Comparison of ENCODE assay signal across 9 mouse cellular contexts in genomic region chr11:78397397-78397796, GRCm38 (mm10). TPM values are rescaled to one million over a fixed set of nuclear protein-coding genes. Genes with fewer than 3 reads are reported as not detected.
DNase-seq lines count a peak whose midpoint lies in the region; ATAC-seq lines count a peak whose summit lies in the region.
"Had no signal": no experiment of that assay in that cellular context is flagged by ENCODE, and none has a peak within 500 bp of the region (broad histone marks: within the 10 kb centered on the region; RNA-seq: fewer than 3 reads in every experiment).

No protein-coding gene starts in this region.

- H3K27ac ChIP-seq in heart, embryonic 14.5 days (replicated peaks in 1 of 2; ENCODE audit: control insufficient read depth in 1 of 2, insufficient read depth in 1 of 2, low read depth in 2 of 2, low read length in 2 of 2): no peak overlapping the region
- H3K27ac ChIP-seq in lung, embryonic 16.5 days (ENCODE audit: low read length): peak overlapping the region; percentile 26

- no peak overlapping the region for H3K9ac ChIP-seq in heart, embryonic 14.5 days (ENCODE audit: low read length)
- H3K9ac ChIP-seq in lung, embryonic 16.5 days (ENCODE audit: low read length): peak overlapping the region; percentile 38

- no peak overlapping the region for H3K4me3 ChIP-seq in heart, embryonic 14.5 days (ENCODE audit: control insufficient read depth in 1 of 2, insufficient read depth in 1 of 2, low read depth in 1 of 2, low read length in 2 of 2)
- H3K4me3 ChIP-seq in lung, embryonic 16.5 days (ENCODE audit: low read length): no peak overlapping the region

- no peak for ATAC-seq in heart, embryonic 14.5 days (ENCODE audit: insufficient number of reproducible peaks, insufficient read depth, low FRiP score, low read depth)
- ATAC-seq in lung, embryonic 16.5 days (ENCODE audit: low read depth): peak; percentile 55; the same call in 1 of the 2 replicates

- no peaks in the 10 kb centered on the region for H3K9me3 ChIP-seq in heart, embryonic 14.5 days (ENCODE audit: control insufficient read depth, low read length)
- H3K9me3 ChIP-seq in lung, embryonic 16.5 days (ENCODE audit: control insufficient read depth, low read length): no peaks in the 10 kb centered on the region

- peak overlapping the region; percentile 32; the same call in 1 of the 2 replicates for H3K4me2 ChIP-seq in heart, embryonic 14.5 days (ENCODE audit: low read length)
- H3K4me2 ChIP-seq in lung, embryonic 16.5 days (ENCODE audit: low read depth, low read length): peak overlapping the region; percentile 31; the same call in 1 of the 2 replicates

- DNase-seq in B cell, adult 2 months: peak; percentile 75 to 76
- peak; percentile 66 for DNase-seq in adrenal gland, adult 18-20 months (ENCODE audit: low spot score in 2 of 2)
- DNase-seq in embryo, embryonic 9.5 days (ENCODE audit: extremely low spot score): peak; percentile 79
- peak; percentile 86 for DNase-seq in kidney, postnatal 10 days
- peak; percentile 55 for DNase-seq in ovary, postnatal 14 days (ENCODE audit: low spot score)
- peak; percentile 82 for DNase-seq in thymus, postnatal 14 days

- no peaks in the 10 kb centered on the region for H3K4me1 ChIP-seq in heart, embryonic 14.5 days (ENCODE audit: control insufficient read depth in 2 of 2, insufficient read depth in 2 of 2, low read length in 2 of 2)
- H3K4me1 ChIP-seq in lung, embryonic 16.5 days (replicated peaks; ENCODE audit: control insufficient read depth, insufficient read depth, low read length): no peaks in the 10 kb centered on the region; the same call in 1 of the 2 replicates

- no peaks in the 10 kb centered on the region for H3K36me3 ChIP-seq in heart, embryonic 14.5 days (ENCODE audit: control insufficient read depth, insufficient read depth, low read length)
- H3K36me3 ChIP-seq in lung, embryonic 16.5 days (ENCODE audit: control insufficient read depth, insufficient read depth, low read length): no peaks in the 10 kb centered on the region

- WGBS in heart, embryonic 14.5 days: 10% methylated on average over 18 of the region's 18 CpGs
- WGBS in lung, embryonic 16.5 days: 9% methylated on average over 18 of the region's 18 CpGs

- peaks cover 4% of the 10 kb centered on the region; the same call in 1 of the 2 replicates for H3K27me3 ChIP-seq in heart, embryonic 14.5 days (ENCODE audit: control insufficient read depth, insufficient read depth, low read length)
- H3K27me3 ChIP-seq in lung, embryonic 16.5 days (ENCODE audit: control insufficient read depth, insufficient read depth, low read depth, low read length): no peaks in the 10 kb centered on the region

RNA-seq across cellular contexts. Expression of gene Foxn1, which starts 11.0 kb away (rescaled TPM):
- under 1 TPM; 0.19 to 0.20 TPM for total RNA-seq in adrenal gland, adult 18-20 months (2021)
- polyA plus RNA-seq in heart, embryonic 14.5 days (2014; fragmentation: Nextera tagmentation; extraction: Ambion mirVana): not detected in 2 replicates
- polyA plus RNA-seq in lung, embryonic 16.5 days (2015; fragmentation: Nextera tagmentation; extraction: Ambion mirVana): 0.77 and 1.2 TPM in 2 replicates
- polyA plus RNA-seq: frontal cortex, adult 2 months had no signal

RNA-seq across cellular contexts. Expression of gene Slc13a2, which starts 24.6 kb away (rescaled TPM):
- not detected for total RNA-seq in adrenal gland, adult 18-20 months (2021)
- not detected in 2 replicates for polyA plus RNA-seq in heart, embryonic 14.5 days (2014; fragmentation: Nextera tagmentation; extraction: Ambion mirVana)
- 0.15 and 0.47 TPM in 2 replicates for polyA plus RNA-seq in lung, embryonic 16.5 days (2015; fragmentation: Nextera tagmentation; extraction: Ambion mirVana)
- polyA plus RNA-seq: frontal cortex, adult 2 months had no signal

RNA-seq across cellular contexts. Expression of gene Unc119, which starts 54.1 kb away (rescaled TPM):
- 10 to 100 TPM; 25.8 to 29.0 TPM for total RNA-seq in adrenal gland, adult 18-20 months (2021)
- polyA plus RNA-seq in heart, embryonic 14.5 days (2014; fragmentation: Nextera tagmentation; extraction: Ambion mirVana): 38.6 and 43.0 TPM in 2 replicates
- 26.6 and 27.2 TPM in 2 replicates for polyA plus RNA-seq in lung, embryonic 16.5 days (2015; fragmentation: Nextera tagmentation; extraction: Ambion mirVana)
